Mouse (Mus musculus) kidney, adult 2 months (tissue): Measurements from ENCODE around the gene Wnk4.

Source experiments
- CTCF ChIP-seq: fragments of 200-500 bp; conservative IDR thresholded peaks from 2 replicates; pipeline ENCODE4 v1.5.1; 2011; ENCODE audit warnings: low read depth, mild to moderate bottlenecking, control low read depth, low read length, moderate library complexity, mixed read lengths; ENCODE audit not compliant: insufficient read depth, insufficient read length
- POLR2A ChIP-seq: fragments of 200-500 bp; IDR thresholded peaks from one replicate; pipeline ENCODE4 v1.6.1; 2011; ENCODE audit warnings: low read depth, low read length, control low read depth

DNA sequence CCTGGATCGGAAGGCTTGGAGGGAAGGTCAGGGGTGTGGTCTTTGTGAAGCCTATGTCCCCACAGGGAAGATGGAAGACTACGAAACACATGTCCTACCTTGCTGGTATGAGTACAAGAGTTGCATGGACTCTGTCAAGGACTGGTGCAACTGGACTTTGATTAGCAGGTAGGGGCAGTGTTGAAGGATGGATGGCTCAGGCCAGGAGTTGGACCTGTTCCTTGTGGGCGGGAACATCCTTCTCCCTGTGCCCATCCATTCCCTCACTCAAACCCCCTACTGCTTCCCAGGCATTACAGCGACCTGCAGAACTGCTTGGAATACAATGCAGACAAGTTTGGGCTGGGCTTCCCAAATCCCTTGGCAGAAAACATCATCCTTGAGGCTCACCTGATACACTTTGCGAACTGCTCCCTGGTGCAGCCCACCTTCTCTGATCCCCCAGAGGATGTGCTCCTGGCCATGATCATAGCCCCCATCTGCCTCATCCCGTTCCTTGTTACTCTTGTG, 12.8 kb upstream of the Wnk4 start:
- no peak for TF ChIP-seq POLR2A
- no peak for TF ChIP-seq CTCF
